Mouse (Mus musculus): Measurements from ENCODE around the gene Pkn2. TPM values are rescaled to one million over a fixed set of nuclear protein-coding genes. Genes with fewer than 3 reads are reported as not detected.

The Pkn2 gene
- 81.2 TPM for total RNA-seq (2023)

DNA sequence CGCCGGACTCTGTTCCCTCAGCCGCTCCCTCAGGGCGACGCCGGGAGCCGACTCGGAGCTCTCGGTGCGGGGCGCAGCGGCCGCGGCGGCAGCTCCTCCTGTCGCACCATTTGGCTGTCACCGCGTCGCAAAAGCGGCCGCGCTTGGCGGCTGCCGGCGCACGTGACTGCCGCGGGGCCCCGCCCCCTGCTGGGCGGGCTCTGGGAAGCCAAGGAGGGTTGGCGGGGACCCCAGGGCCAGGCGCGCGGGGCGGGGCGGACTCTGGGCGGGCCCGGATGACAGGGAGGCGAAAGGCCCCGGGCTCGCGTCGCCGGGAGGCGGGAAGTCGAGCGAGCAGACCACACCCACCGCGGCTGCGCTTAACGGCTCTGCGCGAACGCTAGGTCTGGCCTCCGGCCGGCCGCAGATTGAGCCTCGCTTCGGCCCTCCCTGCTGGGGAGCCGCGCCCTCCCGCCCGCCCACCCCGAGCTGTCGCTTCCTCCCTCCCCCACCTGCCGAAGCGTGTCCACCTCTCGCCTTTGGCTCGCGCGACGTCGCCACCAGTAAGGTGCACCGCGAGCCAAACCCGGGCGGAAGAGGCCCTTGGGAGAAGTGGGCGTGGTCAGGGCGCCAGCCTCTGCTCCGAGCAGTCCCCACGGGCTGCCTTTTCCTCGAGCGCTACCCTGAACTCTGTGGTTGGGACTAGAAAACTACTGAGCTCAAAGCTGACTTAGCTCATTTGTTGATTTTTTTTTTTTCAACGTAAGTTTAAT, at the start of gene Pkn2:
Pkn2 (minus strand) TSS at position 133 of the 752 bp plus-strand sequence.

DNA sequence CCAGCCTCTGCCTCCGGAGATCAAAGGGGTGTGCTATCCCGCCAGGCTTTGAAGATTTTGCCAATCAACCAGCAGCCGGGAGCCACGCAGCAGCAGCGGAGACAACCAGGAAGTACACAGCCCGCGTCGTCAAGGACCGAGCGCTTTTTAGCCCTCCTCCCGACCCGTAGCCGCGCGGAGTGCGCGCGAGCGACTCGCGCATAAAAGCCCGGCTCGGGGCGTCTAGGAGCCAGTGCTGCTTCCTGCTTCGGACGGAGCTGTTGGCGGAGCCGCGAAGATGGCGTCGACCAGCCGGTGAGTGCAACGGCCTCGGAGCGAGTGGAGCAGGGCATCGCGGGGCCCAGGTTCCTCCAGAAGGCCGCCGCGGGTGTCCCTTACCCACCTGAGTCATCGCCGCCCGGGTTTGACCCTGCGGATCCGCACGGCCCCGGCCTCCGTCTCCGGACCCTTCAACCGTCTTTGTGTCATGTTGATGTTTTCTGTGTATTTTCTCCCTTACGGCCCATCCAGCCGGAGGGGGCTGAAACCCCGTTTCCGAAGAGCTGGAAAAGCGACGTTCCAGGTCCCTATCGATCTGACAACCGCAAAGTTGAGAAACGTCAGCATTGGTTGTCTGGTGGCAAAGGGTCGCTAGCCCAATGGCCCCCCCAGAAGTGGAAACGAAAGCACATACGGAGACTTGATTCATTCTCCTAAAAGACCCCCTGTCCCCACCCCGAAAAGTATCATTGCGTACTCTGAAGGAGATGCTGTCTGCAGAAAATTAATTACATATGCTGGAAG, 116.6 kb downstream of the Pkn2 start, which contains the start of gene Gtf2b:
Gtf2b (plus strand) TSS at position 51 of the 783 bp plus-strand sequence.

Other genes starting within 250 kb of the Pkn2 start
- 4.3 TPM for gene Kyat3, start 181.0 kb downstream of the Pkn2 start, total RNA-seq (2023)
- 65.7 TPM for gene Gtf2b, start 117.0 kb downstream of the Pkn2 start, total RNA-seq (2023)

Data from CD4-positive naive resting alpha-beta T cell, adult 57 days (primary cell).